Mouse (Mus musculus) layer of hippocampus, adult 18-20 months (tissue): Measurements from ENCODE around the gene Esr1. TPM values are rescaled to one million over a fixed set of nuclear protein-coding genes. Genes with fewer than 3 reads are reported as not detected.
"Not testable (repeated sequence)": the region's sequence is repeated elsewhere in the genome, so short reads cannot be mapped to it uniquely, and the experiment has no call there.

ENCODE experiments used
- DNase-seq, 2 experiments: peaks; one replicate each; pipeline ENCODE4 v3.0.0; 2022; ENCODE audit warnings: low spot score in 2 of 2
- total RNA-seq, 2 experiments: library from RNA; stranded (reverse); gene quantifications; 2 replicates each; pipeline ENCODE4 v1.2.3; 2021

Esr1 gene
- total RNA-seq, 2 experiments from 2014 or later = 3.4 to 4.5 TPM

GRCm38 (mm10) chr10:4683711-4684265 lies 72.4 kb downstream of the Esr1 start:
- DNase-seq = no peak

GRCm38 (mm10) chr10:4694336-4694865 lies 83.0 kb downstream of the Esr1 start:
- DNase-seq = no peak

- DNase-seq = peak in 1 of 2 experiments; percentile 13
Measured at GRCm38 (mm10) chr10:4709915-4710314, 98.5 kb downstream of the Esr1 start.

DNA sequence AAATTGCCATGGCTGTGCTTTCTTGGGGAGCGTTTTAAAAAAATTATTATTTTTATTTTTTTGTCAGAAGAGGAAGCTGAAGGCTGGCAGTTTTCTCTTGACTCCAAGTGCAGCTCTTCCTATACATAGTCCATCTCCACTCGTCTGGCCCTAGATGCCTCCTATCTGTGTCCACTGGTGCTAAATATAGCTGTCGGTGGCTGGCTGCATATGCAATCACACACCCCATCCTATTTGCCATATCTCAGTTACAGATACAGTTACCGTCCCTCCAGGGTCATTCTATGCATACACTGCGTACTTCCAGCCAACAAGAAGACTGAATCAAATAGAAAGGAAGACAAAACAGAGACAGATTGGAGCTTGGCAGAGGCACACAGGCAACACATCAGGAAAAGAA lies 100.0 kb downstream of the Esr1 start:
- no peak for DNase-seq

GRCm38 (mm10) chr10:4712061-4712908 lies 100.9 kb downstream of the Esr1 start:
- DNase-seq = no peak

DNA sequence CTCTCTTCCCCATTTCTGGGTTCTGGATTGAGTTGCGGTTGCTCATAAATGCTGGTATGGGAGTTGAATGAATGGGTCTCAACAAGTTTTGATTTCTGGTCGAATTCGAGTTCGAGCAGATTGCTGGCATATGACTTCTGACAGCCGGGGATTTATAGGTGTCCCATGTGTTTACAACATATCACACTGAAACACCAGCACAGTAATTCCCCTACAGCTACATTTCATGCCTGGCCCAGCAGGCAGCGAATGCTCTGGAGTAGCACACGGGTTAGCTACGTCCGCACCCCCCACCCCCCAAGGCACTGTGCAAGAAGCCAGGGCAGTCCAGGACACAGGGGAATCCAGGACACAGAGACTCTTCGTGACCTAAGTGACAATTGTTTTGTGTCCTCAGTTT lies 102.0 kb downstream of the Esr1 start:
- no peak for DNase-seq

DNA sequence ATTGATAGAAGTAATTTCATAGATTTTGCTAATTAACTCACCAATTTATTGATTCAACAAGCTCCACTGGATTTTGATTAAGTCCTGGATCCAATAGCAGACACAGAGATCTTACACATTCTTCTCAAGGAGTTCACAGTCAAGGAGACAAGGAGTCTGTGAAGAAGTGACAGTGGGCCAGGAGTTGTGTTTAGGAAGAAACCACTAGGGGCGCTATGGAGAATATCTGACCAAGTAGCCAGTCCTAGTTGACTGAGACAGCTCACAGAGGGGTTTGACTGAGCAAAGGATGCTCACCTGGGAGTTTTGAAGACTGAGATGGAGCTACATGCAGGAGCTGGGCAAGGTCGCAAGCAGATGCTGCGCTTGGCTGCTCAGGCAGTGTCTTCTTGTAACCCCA lies 113.5 kb downstream of the Esr1 start:
- no peak for DNase-seq

DNA sequence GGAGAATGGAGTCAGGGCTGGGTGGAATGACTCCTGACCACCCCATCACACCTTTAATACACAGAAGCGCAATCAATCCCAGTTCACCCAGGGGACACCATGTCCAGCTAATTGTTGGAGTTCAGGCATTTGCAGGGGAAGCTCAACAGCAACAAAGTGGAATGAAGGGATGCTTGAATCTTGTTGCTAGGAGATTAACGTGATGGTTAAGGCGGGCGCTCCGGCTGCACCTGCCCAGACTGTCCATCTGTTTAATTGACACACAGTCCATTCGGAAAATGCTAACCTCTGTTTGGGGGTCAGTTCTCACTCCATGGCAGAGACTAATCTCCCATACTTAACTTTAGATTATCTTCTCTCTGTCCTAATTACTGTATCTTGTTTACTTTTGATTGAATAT lies 114.7 kb downstream of the Esr1 start:
- no peak for DNase-seq

GRCm38 (mm10) chr10:4732328-4732727 lies 120.9 kb downstream of the Esr1 start:
- no peak for DNase-seq

DNA sequence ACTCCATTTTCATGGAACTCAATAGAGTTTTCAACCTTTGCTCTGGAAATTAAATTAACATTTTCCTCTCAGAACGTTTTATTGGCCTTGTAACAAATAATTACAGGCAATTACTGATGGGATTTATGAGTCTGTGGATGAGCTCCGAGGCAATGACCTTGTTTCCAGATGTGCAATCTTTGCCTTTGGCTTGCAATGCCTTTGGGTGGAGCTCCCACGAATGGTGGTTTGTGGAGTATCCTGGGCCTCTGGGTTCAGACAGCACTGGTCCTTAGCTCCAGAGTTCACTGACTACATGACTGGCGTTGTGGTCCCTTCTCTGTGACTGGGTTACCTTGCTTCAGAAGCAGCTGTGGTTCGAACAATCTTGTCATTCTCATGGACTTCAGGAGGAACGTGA lies 122.6 kb downstream of the Esr1 start:
- DNase-seq = no peak

GRCm38 (mm10) chr10:4734942-4735341 lies 123.5 kb downstream of the Esr1 start:
- DNase-seq = no peak

GRCm38 (mm10) chr10:4738311-4738710 lies 126.9 kb downstream of the Esr1 start:
- DNase-seq = no peak

DNA sequence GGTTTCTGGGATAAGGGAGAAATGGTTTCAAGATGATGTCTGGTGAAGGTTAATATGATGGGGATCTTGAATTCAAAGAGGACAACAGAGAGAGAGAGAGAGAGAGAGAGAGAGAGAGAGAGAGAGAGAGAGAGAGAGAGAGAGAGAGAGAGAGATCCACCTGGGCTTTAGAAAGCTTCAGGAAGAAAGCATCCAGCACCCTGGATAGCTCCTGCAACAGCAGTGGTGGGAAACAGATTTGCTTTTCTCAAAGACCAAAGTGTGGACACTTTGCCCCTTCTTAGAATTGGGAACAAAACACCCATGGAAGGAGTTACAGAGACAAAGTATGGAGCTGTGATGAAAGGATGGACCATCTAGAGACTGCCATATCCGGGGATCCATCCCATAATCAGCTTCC lies 139.7 kb downstream of the Esr1 start:
- not testable (repeated sequence) for DNase-seq

GRCm38 (mm10) chr10:4752977-4753376 lies 141.6 kb downstream of the Esr1 start:
- DNase-seq = no peak

DNA sequence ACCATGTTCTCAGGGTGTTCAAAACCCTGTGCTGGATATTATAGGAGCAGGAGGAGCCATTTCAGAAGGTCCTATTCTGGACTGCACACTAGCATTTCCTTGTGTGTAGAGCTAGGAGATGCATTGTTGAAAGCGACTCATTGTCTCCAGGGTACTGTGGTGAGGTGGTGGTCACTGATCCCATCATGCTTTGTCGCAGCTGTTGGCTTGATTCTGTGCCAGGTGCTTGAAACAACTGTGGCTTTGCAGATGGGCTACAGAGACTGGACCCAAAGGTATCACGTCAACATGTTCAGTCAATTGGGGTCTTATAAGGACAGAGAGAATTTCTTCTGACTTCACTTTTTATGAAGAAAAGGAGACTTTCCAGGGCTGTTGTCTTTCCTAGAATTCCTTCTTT lies 164.1 kb downstream of the Esr1 start:
- no peak for DNase-seq

GRCm38 (mm10) chr10:4776007-4776713 lies 164.8 kb downstream of the Esr1 start:
- no peak for DNase-seq

- no peak for DNase-seq
Measured at GRCm38 (mm10) chr10:4776714-4777090, 165.3 kb downstream of the Esr1 start.

DNA sequence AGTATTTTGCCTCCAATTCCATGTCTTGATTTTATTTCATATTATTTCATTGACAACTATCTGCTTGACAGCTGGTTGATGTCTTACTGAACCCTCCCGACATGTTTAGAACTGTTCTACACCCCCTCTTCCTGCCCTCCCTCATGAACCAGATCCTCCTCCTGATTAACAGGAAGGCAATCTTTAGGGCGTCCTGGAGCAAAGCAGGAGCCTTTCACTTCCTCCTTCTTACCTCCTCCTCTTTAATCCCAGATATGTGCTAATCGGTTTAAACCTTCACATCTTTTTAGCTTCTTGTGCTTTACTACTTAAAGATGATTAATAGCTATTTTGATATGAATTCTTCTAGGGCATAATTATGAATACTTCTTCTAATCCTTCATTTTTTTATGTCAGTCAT lies 166.6 kb downstream of the Esr1 start:
- no peak for DNase-seq

DNA sequence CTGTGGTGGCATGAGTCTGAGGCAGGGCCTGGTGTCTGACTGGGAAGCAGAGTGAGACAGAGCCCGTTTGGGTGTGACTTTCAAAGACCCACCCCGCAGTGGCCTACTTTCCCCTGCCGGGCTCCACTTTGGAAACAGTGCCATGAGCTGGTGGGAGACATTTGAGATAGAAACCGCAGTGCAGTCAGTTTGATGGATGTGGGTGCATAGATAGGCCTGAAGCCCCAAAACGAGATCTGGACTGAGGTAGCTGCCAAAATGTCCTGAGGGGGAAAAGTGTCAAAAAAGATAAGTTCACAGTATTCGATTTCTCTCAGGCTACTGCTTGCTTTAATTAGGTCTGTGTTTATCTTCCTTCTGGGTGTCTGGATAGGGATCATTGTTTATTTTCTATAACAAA lies 169.5 kb downstream of the Esr1 start:
- no peak for DNase-seq

- no peak for DNase-seq
Measured at GRCm38 (mm10) chr10:4787003-4787628, 175.7 kb downstream of the Esr1 start.

- no peak for DNase-seq
Measured at GRCm38 (mm10) chr10:4798268-4798808, 186.9 kb downstream of the Esr1 start.
